ENCODE assay signal across 18 mouse cellular contexts in the genomic region with DNA sequence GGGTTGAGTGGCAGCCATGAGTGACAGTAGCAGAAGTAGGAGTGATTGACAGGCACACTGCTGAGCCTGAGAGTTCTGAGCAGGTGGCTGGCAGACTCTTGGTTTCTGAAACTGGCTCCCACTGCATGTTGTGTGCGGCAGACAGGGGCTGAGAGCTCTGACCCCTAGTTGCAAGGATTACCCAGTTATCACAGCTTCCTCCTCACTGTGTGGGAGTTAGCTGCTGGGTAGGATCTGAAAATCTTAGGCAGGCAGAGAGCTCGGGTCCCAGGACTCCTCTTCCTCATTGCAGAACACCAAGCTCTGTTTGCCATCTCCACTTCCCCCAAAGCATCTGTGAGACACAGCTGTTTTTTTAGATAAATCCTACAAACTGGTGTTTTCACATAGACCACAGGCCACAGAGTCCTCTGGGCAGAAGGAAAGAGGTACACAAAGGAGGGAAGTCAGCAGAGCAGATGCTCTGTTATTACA. TPM values are rescaled to one million over a fixed set of nuclear protein-coding genes. Genes with fewer than 3 reads are reported as not detected.
A peak's percentile ranks its signal among the peaks of the same experiment; 100 is the strongest.
DNase-seq lines count a peak whose midpoint lies in the region; ATAC-seq and TF ChIP-seq lines count a peak whose summit lies in the region.
"Had no signal": no experiment of that assay in that cellular context is flagged by ENCODE, and none has a peak within 500 bp of the region (broad histone marks: within the 10 kb centered on the region; RNA-seq: fewer than 3 reads in every experiment).

No protein-coding gene starts in this region.

- H3K27ac ChIP-seq in forebrain, postnatal 0 days (ENCODE audit: low read depth, low read length) = no peak overlapping the region
- no peak overlapping the region for H3K27ac ChIP-seq in forebrain, embryonic 11.5 days (ENCODE audit: low read depth, low read length)
- no peak overlapping the region for H3K27ac ChIP-seq in hindbrain, embryonic 13.5 days
- H3K27ac ChIP-seq in kidney, adult 2 months (ENCODE audit: insufficient read depth, low read depth, low read length) = no peak overlapping the region
- H3K27ac ChIP-seq: embryonic facial prominence, embryonic 12.5 days; forebrain, embryonic 13.5 days; midbrain, embryonic 15.5 days; stomach, embryonic 15.5 days had no signal

- no peaks in the 10 kb centered on the region for H3K36me3 ChIP-seq in forebrain, postnatal 0 days (ENCODE audit: insufficient read depth)
- H3K36me3 ChIP-seq in forebrain, embryonic 11.5 days (ENCODE audit: control insufficient read depth, insufficient read depth, low read length) = no peaks in the 10 kb centered on the region
- no peaks in the 10 kb centered on the region for H3K36me3 ChIP-seq in hindbrain, embryonic 13.5 days
- no peaks in the 10 kb centered on the region for H3K36me3 ChIP-seq in kidney, adult 2 months (ENCODE audit: control insufficient read depth, insufficient read depth, low read length)
- H3K36me3 ChIP-seq: embryonic facial prominence, embryonic 12.5 days; midbrain, embryonic 15.5 days; stomach, embryonic 15.5 days had no signal

- no peak for TF ChIP-seq POLR2A in kidney, adult 2 months (IDR thresholded peaks at IDR 0.05; ENCODE audit: low read depth, low read length)

- WGBS in forebrain, postnatal 0 days = 63% methylated on average over 2 of the region's 2 CpGs
- 83% methylated on average over 2 of the region's 2 CpGs for WGBS in forebrain, embryonic 11.5 days
- WGBS in hindbrain, embryonic 13.5 days = 66% methylated on average over 2 of the region's 2 CpGs
- WGBS in kidney, adult 2 months = 46% methylated on average over 2 of the region's 2 CpGs

- H3K9me3 ChIP-seq in forebrain, postnatal 0 days (ENCODE audit: low read length) = no peaks in the 10 kb centered on the region
- H3K9me3 ChIP-seq in forebrain, embryonic 11.5 days (ENCODE audit: control insufficient read depth, low read length) = no peaks in the 10 kb centered on the region
- no peaks in the 10 kb centered on the region for H3K9me3 ChIP-seq in hindbrain, embryonic 13.5 days
- H3K9me3 ChIP-seq: embryonic facial prominence, embryonic 12.5 days; forebrain, embryonic 13.5 days; midbrain, embryonic 15.5 days; stomach, embryonic 15.5 days had no signal

- no peaks in the 10 kb centered on the region for H3K27me3 ChIP-seq in forebrain, postnatal 0 days (ENCODE audit: insufficient read depth, low read length)
- no peaks in the 10 kb centered on the region for H3K27me3 ChIP-seq in forebrain, embryonic 11.5 days (ENCODE audit: control insufficient read depth, insufficient read depth, low read length)
- H3K27me3 ChIP-seq in hindbrain, embryonic 13.5 days = no peaks in the 10 kb centered on the region
- no peaks in the 10 kb centered on the region for H3K27me3 ChIP-seq in kidney, adult 2 months (replicated peaks; ENCODE audit: control insufficient read depth, insufficient read depth, low read length)
- H3K27me3 ChIP-seq: embryonic facial prominence, embryonic 12.5 days; forebrain, embryonic 13.5 days; midbrain, embryonic 15.5 days; stomach, embryonic 15.5 days had no signal

- H3K4me3 ChIP-seq in forebrain, postnatal 0 days (ENCODE audit: low read depth, low read length) = no peak overlapping the region
- no peak overlapping the region for H3K4me3 ChIP-seq in forebrain, embryonic 11.5 days (ENCODE audit: low read depth, low read length)
- no peak overlapping the region for H3K4me3 ChIP-seq in hindbrain, embryonic 13.5 days
- no peak overlapping the region for H3K4me3 ChIP-seq in kidney, adult 2 months (ENCODE audit: insufficient read depth, low read depth, low read length)
- H3K4me3 ChIP-seq: embryonic facial prominence, embryonic 12.5 days; forebrain, embryonic 13.5 days; midbrain, embryonic 15.5 days; stomach, embryonic 15.5 days had no signal

- TF ChIP-seq CTCF in forebrain, postnatal 0 days (IDR thresholded peaks at IDR 0.05; ENCODE audit: low read depth) = no peak
- TF ChIP-seq CTCF in kidney, adult 2 months (conservative IDR thresholded peaks at IDR 0.05; ENCODE audit: insufficient read depth, insufficient read length, low read depth, low read length) = no peak

- no peak overlapping the region for H3K9ac ChIP-seq in forebrain, postnatal 0 days
- no peak overlapping the region for H3K9ac ChIP-seq in forebrain, embryonic 11.5 days (ENCODE audit: low read length)
- no peak overlapping the region for H3K9ac ChIP-seq in hindbrain, embryonic 13.5 days
- H3K9ac ChIP-seq: embryonic facial prominence, embryonic 12.5 days; forebrain, embryonic 13.5 days; midbrain, embryonic 15.5 days; stomach, embryonic 15.5 days had no signal

- DNase-seq in forebrain, postnatal 0 days = no peak
- DNase-seq in forebrain, embryonic 11.5 days (ENCODE audit: low spot score) = no peak
- peak; percentile 20 to 30 for DNase-seq in spleen, postnatal 36 days (ENCODE audit: low spot score in 2 of 2)
- no peak for DNase-seq in spleen, adult 12 weeks (ENCODE audit: low spot score)
- no peak for DNase-seq in adrenal gland, adult 8-10 months
- no peak for DNase-seq in kidney, adult 2 months
- DNase-seq: adrenal gland, postnatal 25 days; cerebellum, adult 18-20 months; kidney, adult 9 months; left cerebral cortex, postnatal 4 days had no signal

- no peak overlapping the region for H3K4me2 ChIP-seq in forebrain, postnatal 0 days (ENCODE audit: low read depth)
- no peak overlapping the region for H3K4me2 ChIP-seq in forebrain, embryonic 11.5 days (ENCODE audit: low read depth, low read length, severe bottlenecking)
- H3K4me2 ChIP-seq in hindbrain, embryonic 13.5 days = no peak overlapping the region
- H3K4me2 ChIP-seq: embryonic facial prominence, embryonic 12.5 days; forebrain, embryonic 13.5 days; heart, embryonic 11.5 days; midbrain, embryonic 15.5 days; stomach, embryonic 15.5 days had no signal

- H3K4me1 ChIP-seq in forebrain, postnatal 0 days (ENCODE audit: insufficient read depth) = no peaks in the 10 kb centered on the region
- no peaks in the 10 kb centered on the region for H3K4me1 ChIP-seq in forebrain, embryonic 11.5 days (replicated peaks; ENCODE audit: control insufficient read depth, insufficient read depth, low read length)
- no peaks in the 10 kb centered on the region for H3K4me1 ChIP-seq in hindbrain, embryonic 13.5 days (replicated peaks)
- H3K4me1 ChIP-seq in kidney, adult 2 months (ENCODE audit: control insufficient read depth, insufficient read depth, low read length) = no peaks in the 10 kb centered on the region
- H3K4me1 ChIP-seq: embryonic facial prominence, embryonic 12.5 days; forebrain, embryonic 13.5 days; midbrain, embryonic 15.5 days; stomach, embryonic 15.5 days had no signal

- peak; percentile 51 for ATAC-seq in forebrain, postnatal 0 days
- ATAC-seq in forebrain, embryonic 11.5 days (replicated peaks; ENCODE audit: low FRiP score) = no peak
- 0 out of 2 replicates have a peak, but pooled peaks have one; percentile 15 for ATAC-seq in monocyte, adult 5-6 weeks (replicated peaks; ENCODE audit: insufficient number of reproducible peaks, low FRiP score, low TSS enrichment, poor library complexity, severe bottlenecking)
- ATAC-seq in hindbrain, embryonic 13.5 days (ENCODE audit: low FRiP score) = no peak
- ATAC-seq: forebrain, embryonic 13.5 days; hindbrain, embryonic 16.5 days; midbrain, embryonic 15.5 days had no signal

RNA-seq across cellular contexts. Expression of a gene that starts 3.4 kb away (rescaled TPM):
- total RNA-seq in forebrain, postnatal 0 days (2014; rRNA removed) = 0.31 and 0.43 TPM in 2 replicates
- polyA plus RNA-seq in forebrain, postnatal 0 days (2015; fragmentation: Nextera tagmentation; extraction: Ambion mirVana) = 0.19 and 0.30 TPM in 2 replicates
- polyA plus RNA-seq in forebrain, embryonic 11.5 days (2014; fragmentation: Nextera tagmentation; extraction: Ambion mirVana) = 0.07 and 0.48 TPM in 2 replicates
- 74.5 to 88.7 TPM (median 78.9 TPM) in 3 replicates for total RNA-seq in monocyte, adult 5-6 weeks (2017)
- total RNA-seq in adrenal gland, adult 8-10 months (2022) = 1 to 10 TPM in 2 of 4 experiments, under 1 TPM in 2; 0.42 to 2.0 (median 1.2) TPM
- polyA plus RNA-seq in hindbrain, embryonic 13.5 days (2015; fragmentation: Nextera tagmentation; extraction: Ambion mirVana) = 0.40 and 0.56 TPM in 2 replicates
- polyA plus RNA-seq in kidney, adult 2 months (2012; rRNA removed) = 0.14 and 0.53 TPM in 2 replicates

Comparison
In these comparisons a context has a peak if more than half of its experiments do, and no peak if none do; other contexts are left out.
1. ATAC-seq: peak in forebrain, postnatal 0 days (single experiment) and monocyte, adult 5-6 weeks (single experiment); none in forebrain, embryonic 11.5 days (single experiment) and hindbrain, embryonic 13.5 days (single experiment).
2. DNase-seq: peak in spleen, postnatal 36 days (2 of 2); none in forebrain, postnatal 0 days (single experiment), forebrain, embryonic 11.5 days (single experiment), spleen, adult 12 weeks (single experiment), adrenal gland, adult 8-10 months (single experiment) and kidney, adult 2 months (single experiment).